Mouse (Mus musculus) myocyte (in vitro differentiated cells): ENCODE measurements around the gene Phf21a. TPM values are rescaled to one million over a fixed set of nuclear protein-coding genes. Genes with fewer than 3 reads are reported as not detected.

ENCODE experiments used
- H3K27me3 ChIP-seq: one replicate; pipeline ENCODE4 v1.6.1; 2011; ENCODE audit not compliant: control insufficient read depth, insufficient read depth, insufficient read length
- H3K36me3 ChIP-seq: one replicate; pipeline ENCODE4 v1.6.1; 2011; ENCODE audit not compliant: control insufficient read depth, insufficient read depth
- H3K4me2 ChIP-seq: one replicate; pipeline ENCODE4 v1.6.1; 2011; ENCODE audit warnings: low read depth, control low read depth
- H3K4me3 ChIP-seq: one replicate; pipeline ENCODE4 v1.5.1; 2011; ENCODE audit warnings: mild to moderate bottlenecking, control low read depth, moderate library complexity
- H3K79me2 ChIP-seq: one replicate; pipeline ENCODE4 v1.6.1; 2011; ENCODE audit not compliant: control insufficient read depth, insufficient read depth
- H3ac ChIP-seq: one replicate; pipeline ENCODE4 v1.6.1; 2011; ENCODE audit not compliant: control insufficient read depth, insufficient read length
- CEBPB ChIP-seq: IDR thresholded peaks from 2 replicates; pipeline ENCODE4 v1.6.1; 2011; ENCODE audit warnings: mild to moderate bottlenecking, moderate library complexity; ENCODE audit not compliant: poor library complexity, insufficient read depth, severe bottlenecking
- E2F4 ChIP-seq: IDR thresholded peaks from one replicate; pipeline ENCODE4 v1.6.1; 2011; ENCODE audit warnings: mild to moderate bottlenecking, control low read depth, moderate library complexity; ENCODE audit not compliant: insufficient read depth
- MAX ChIP-seq: IDR thresholded peaks from one replicate; pipeline ENCODE4 v1.6.1; 2011; ENCODE audit warnings: low read depth, mild to moderate bottlenecking, control low read depth
- MYOD1 ChIP-seq, 3 experiments: IDR thresholded peaks; one replicate each; pipeline ENCODE4 v1.6.1; 2011; ENCODE audit warnings: control low read depth in 2 of 3, low read depth in 2 of 3, mild to moderate bottlenecking in 2 of 3, moderate library complexity in 1 of 3; ENCODE audit not compliant: insufficient read length in 2 of 3, control insufficient read depth in 1 of 3
- MYOG ChIP-seq, 3 experiments: IDR thresholded peaks; one replicate each; pipeline ENCODE4 v1.6.1; 2011; ENCODE audit warnings: control low read depth in 2 of 3, low read depth in 2 of 3, mild to moderate bottlenecking in 2 of 3; ENCODE audit not compliant: insufficient read length in 2 of 3, control insufficient read depth in 1 of 3, insufficient read depth in 1 of 3
- POLR2A ChIP-seq: IDR thresholded peaks from one replicate; pipeline ENCODE4 v1.6.1; 2011; ENCODE audit warnings: low read depth, mild to moderate bottlenecking, control low read depth, moderate library complexity; ENCODE audit not compliant: insufficient read length
- POLR2AphosphoS2 ChIP-seq: IDR thresholded peaks from one replicate; pipeline ENCODE4 v1.6.1; 2011; ENCODE audit warnings: low read depth, control low read depth; ENCODE audit not compliant: insufficient read length
- REST ChIP-seq: IDR thresholded peaks from one replicate; pipeline ENCODE4 v1.6.1; 2011; ENCODE audit warnings: mild to moderate bottlenecking, control low read depth, moderate library complexity; ENCODE audit not compliant: insufficient read depth, insufficient read length
- SRF ChIP-seq: IDR thresholded peaks from one replicate; pipeline ENCODE4 v1.6.1; 2011; ENCODE audit warnings: low read depth; ENCODE audit not compliant: control insufficient read depth, insufficient read length
- TCF12 ChIP-seq: IDR thresholded peaks from one replicate; pipeline ENCODE4 v1.6.1; 2011; ENCODE audit warnings: mild to moderate bottlenecking, control low read depth; ENCODE audit not compliant: poor library complexity, insufficient read depth, severe bottlenecking
- TCF3 ChIP-seq: IDR thresholded peaks from one replicate; pipeline ENCODE4 v1.6.1; 2011; ENCODE audit warnings: low read depth, control low read depth; ENCODE audit not compliant: insufficient read length
- USF1 ChIP-seq: IDR thresholded peaks from one replicate; pipeline ENCODE4 v1.6.1; 2011; ENCODE audit warnings: low read depth, mild to moderate bottlenecking, control low read depth, moderate library complexity
- polyA plus RNA-seq: library from polyadenylated mRNA; unstranded; fragments of >200 nt; fragmentation: generic; extraction: Trizol; gene quantifications from one replicate; pipeline ENCODE4 v1.2.1, GENCODE M21; 2012; ENCODE audit warnings: missing spikeins

The Phf21a gene
- polyA plus RNA-seq, 1 experiment: 14.7 TPM

DNA sequence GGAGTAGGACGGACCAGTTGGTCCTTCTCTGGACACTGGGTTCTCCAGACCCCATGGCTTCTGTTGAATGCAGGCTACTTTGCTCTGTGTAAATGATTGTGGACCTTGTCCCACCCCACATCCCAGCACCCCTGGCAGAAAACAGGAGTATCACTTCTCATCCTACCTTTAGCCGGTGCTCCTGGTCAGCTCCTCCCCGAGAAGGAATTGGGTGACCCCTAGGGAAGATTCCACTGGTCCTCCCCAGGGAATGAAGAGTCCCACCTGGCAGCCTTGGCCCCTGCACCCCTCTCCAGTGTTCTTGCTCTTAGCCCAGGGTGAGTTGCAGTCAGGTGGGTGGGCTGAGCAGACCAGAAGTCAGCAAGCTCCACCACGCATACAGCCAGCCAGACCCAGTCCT is 271.2 kb downstream of the Phf21a start:
- Histone ChIP-seq H3K79me2 (no peaks in the 10 kb centered on the region), H3K27me3 (no peaks in the 10 kb centered on the region), H3K4me2 (no peak overlapping the region), H3K36me3 (peaks cover 6% of the 10 kb centered on the region), H3ac (no peak overlapping the region), H3K4me3 (no peak overlapping the region)
- no peak for TF ChIP-seq SRF
- no peak for TF ChIP-seq USF1
- TF ChIP-seq TCF3: no peak
- no peak for TF ChIP-seq CEBPB
- TF ChIP-seq POLR2A: no peak
- TF ChIP-seq MYOG (IDR thresholded peaks at IDR 0.05; ENCODE audit: control insufficient read depth in 1 of 3, insufficient read depth in 1 of 3, insufficient read length in 2 of 3, low read depth in 2 of 3): no peak
- TF ChIP-seq TCF12: no peak
- no peak for TF ChIP-seq MAX
- no peak for TF ChIP-seq POLR2AphosphoS2
- no peak for TF ChIP-seq MYOD1 (IDR thresholded peaks at IDR 0.05; ENCODE audit: control insufficient read depth in 1 of 3, insufficient read length in 2 of 3, low read depth in 2 of 3)
- no peak for TF ChIP-seq E2F4
- no peak for TF ChIP-seq REST

DNA sequence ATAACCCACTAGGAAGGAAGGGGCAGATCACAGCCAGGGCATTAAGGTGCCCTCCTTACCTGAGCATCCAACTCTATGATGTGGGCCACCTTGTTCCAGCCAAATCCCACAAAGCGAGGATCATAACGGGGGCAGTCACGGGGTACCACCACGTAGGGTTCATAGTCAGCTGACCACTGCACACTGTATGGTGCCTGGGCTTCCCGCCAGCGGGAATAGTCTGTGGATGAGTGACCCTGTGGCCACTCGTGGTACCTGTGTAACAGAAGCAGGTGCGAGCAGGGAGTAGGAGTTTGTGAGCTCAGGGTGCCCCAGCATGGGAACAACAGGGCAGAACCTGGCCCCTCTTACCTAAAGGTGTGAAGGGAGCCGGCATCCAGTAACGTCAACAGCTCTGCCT is 272.7 kb downstream of the Phf21a start:
- no peak for TF ChIP-seq TCF3
- TF ChIP-seq SRF: no peak
- TF ChIP-seq E2F4: no peak
- no peak for TF ChIP-seq POLR2A
- no peak for TF ChIP-seq POLR2AphosphoS2
- no peak for TF ChIP-seq MYOG (IDR thresholded peaks at IDR 0.05; ENCODE audit: control insufficient read depth in 1 of 3, insufficient read depth in 1 of 3, insufficient read length in 2 of 3, low read depth in 2 of 3)
- no peak for TF ChIP-seq CEBPB
- no peak for TF ChIP-seq TCF12
- no peak for TF ChIP-seq MAX
- no peak for TF ChIP-seq REST
- TF ChIP-seq MYOD1 (IDR thresholded peaks at IDR 0.05; ENCODE audit: control insufficient read depth in 1 of 3, insufficient read length in 2 of 3, low read depth in 2 of 3): no peak
- no peak for TF ChIP-seq USF1
- Histone ChIP-seq H3K4me2 (no peak overlapping the region), H3K79me2 (no peaks in the 10 kb centered on the region), H3K27me3 (no peaks in the 10 kb centered on the region), H3ac (no peak overlapping the region), H3K36me3 (peaks cover 6% of the 10 kb centered on the region), H3K4me3 (no peak overlapping the region)

DNA sequence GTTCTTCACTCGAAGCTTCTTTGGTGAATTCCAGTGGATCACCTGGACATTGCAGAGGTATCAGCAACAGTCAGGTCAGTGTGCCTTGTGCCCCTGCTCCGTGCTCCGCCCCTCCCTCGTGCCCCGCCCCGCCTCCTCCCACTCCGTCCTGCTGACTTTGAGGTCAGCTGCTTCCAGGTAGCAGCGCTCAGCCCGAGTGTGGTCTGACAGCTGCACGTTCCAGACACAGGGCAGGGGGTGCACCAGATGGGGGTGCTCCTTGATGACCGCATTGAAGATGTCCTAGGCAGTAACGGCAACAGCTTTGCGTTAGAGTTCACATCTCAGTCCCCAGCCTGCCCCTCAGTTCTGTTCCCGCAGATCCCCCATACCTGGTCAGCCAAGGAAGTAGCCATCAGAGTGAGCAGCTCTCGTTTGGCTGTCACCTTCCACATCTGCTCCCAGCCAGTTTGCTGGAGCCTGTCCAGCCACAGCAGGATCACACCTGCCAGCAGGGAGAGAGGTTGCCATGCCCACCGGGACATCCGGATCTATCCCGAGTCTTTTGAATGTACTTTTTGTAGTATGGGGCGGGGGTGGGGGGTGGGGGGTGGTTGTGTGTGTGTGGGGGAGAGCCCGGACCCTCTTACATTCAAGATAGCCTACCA is 274.6 kb downstream of the Phf21a start:
- Histone ChIP-seq H3K4me2 (no peak overlapping the region), H3K27me3 (peaks cover 6% of the 10 kb centered on the region), H3K36me3 (peaks cover 3% of the 10 kb centered on the region), H3K79me2 (no peaks in the 10 kb centered on the region), H3ac (no peak overlapping the region), H3K4me3 (no peak overlapping the region)
- no peak for TF ChIP-seq POLR2AphosphoS2
- TF ChIP-seq REST: no peak
- TF ChIP-seq MYOG (IDR thresholded peaks at IDR 0.05; ENCODE audit: control insufficient read depth in 1 of 3, insufficient read depth in 1 of 3, insufficient read length in 2 of 3, low read depth in 2 of 3): peak in 1 of 3 experiments; percentile 28
- no peak for TF ChIP-seq TCF12

DNA sequence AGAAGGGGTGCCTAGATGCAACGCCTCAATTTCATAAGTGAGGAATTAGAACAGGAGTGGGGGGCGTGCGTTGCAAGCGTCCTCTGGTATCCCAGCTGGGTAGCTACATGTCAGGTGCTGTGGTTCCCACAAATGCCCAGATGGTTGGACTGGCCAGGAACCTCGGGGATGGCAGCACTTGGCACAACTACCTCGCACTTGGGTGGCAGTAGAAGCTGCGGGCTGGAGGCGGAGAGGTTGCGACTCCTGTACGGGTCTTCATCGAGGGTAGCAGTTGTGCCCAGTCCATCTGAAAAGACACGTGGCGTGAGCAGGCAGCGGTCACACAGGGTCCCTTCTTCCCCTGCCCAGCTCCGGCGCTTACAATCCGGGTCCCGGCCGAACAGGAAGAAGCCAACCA is 277.5 kb downstream of the Phf21a start:
- Histone ChIP-seq H3K4me3 (no peak overlapping the region), H3K27me3 (peaks cover 6% of the 10 kb centered on the region), H3K79me2 (no peaks in the 10 kb centered on the region), H3ac (no peak overlapping the region), H3K4me2 (no peak overlapping the region), H3K36me3 (no peaks in the 10 kb centered on the region)
- TF ChIP-seq POLR2A (no peak), TCF3 (no peak), USF1 (no peak), MYOG (IDR thresholded peaks at IDR 0.05; ENCODE audit: control insufficient read depth in 1 of 3, insufficient read depth in 1 of 3, insufficient read length in 2 of 3, low read depth in 2 of 3) (no peak), TCF12 (no peak), MYOD1 (IDR thresholded peaks at IDR 0.05; ENCODE audit: control insufficient read depth in 1 of 3, insufficient read length in 2 of 3, low read depth in 2 of 3) (no peak), REST (no peak), CEBPB (no peak), SRF (no peak), POLR2AphosphoS2 (no peak), MAX (no peak), E2F4 (no peak)
